Mouse (Mus musculus) liver, postnatal 0 days (tissue): Measurements from ENCODE around the gene Ahdc1. TPM values are rescaled to one million over a fixed set of nuclear protein-coding genes. Genes with fewer than 3 reads are reported as not detected.

Experiments used
- ATAC-seq: fragments of 200-750 bp; cut with Nextera tagmentation; 2 replicates; pipeline ENCODE4 v1.8.0; 2017; ENCODE audit warnings: mild to moderate bottlenecking, moderate library complexity
- DNase-seq: peaks from one replicate; pipeline ENCODE4 v3.0.0-alpha.2; 2016
- H3K27ac ChIP-seq: fragments of 300-500 bp; sonication (generic); 2 replicates; pipeline ENCODE4 v1.5.1; 2014; ENCODE audit warnings: antibody characterized with exemption, moderate library complexity, mild to moderate bottlenecking, low read depth
- H3K27me3 ChIP-seq: fragments of 300-500 bp; sonication (generic); 2 replicates; pipeline ENCODE4 v1.6.1; 2014; ENCODE audit warnings: low read length, control low read depth, mixed read lengths; ENCODE audit not compliant: insufficient read depth
- H3K36me3 ChIP-seq: fragments of 300-500 bp; sonication (generic); replicated peaks from 2 replicates; pipeline ENCODE4 v1.6.1; 2014; ENCODE audit warnings: mild to moderate bottlenecking, control low read depth, low read length, moderate library complexity, mixed read lengths; ENCODE audit not compliant: insufficient read depth
- H3K4me1 ChIP-seq: fragments of 300-500 bp; sonication (generic); 2 replicates; pipeline ENCODE4 v1.6.1; 2014; ENCODE audit warnings: antibody characterized with exemption, mild to moderate bottlenecking, control low read depth; ENCODE audit not compliant: insufficient read depth
- H3K4me2 ChIP-seq: fragments of 300-500 bp; sonication (generic); 2 replicates; pipeline ENCODE4 v1.6.1; 2014; ENCODE audit warnings: low read depth, mild to moderate bottlenecking, low read length, moderate library complexity, mixed read lengths
- H3K4me3 ChIP-seq: fragments of 300-500 bp; sonication (generic); 2 replicates; pipeline ENCODE4 v1.5.1; 2014; ENCODE audit warnings: low read depth, low read length
- H3K9ac ChIP-seq: fragments of 300-500 bp; sonication (generic); replicated peaks from 2 replicates; pipeline ENCODE4 v1.6.1; 2014; ENCODE audit warnings: mild to moderate bottlenecking, moderate library complexity
- H3K9me3 ChIP-seq: fragments of 300-500 bp; sonication (generic); 2 replicates; pipeline ENCODE4 v1.6.1; 2016; ENCODE audit warnings: mild to moderate bottlenecking, control low read depth, low read length, mixed read lengths
- CTCF ChIP-seq: sonication (generic); IDR thresholded peaks from 2 replicates; pipeline ENCODE4 v1.5.1; 2016; ENCODE audit warnings: antibody characterized with exemption, low read depth
- EP300 ChIP-seq: IDR thresholded peaks from 2 replicates; pipeline ENCODE4 v1.6.1; 2016; ENCODE audit warnings: antibody characterized with exemption, low read depth, mild to moderate bottlenecking
- WGBS: fragments of 180-500 bp; shearing (Covaris S2); extraction: QIAGEN DNeasy Blood & Tissue Kit; methylation state at CpG from one replicate; pipeline ENCODE4 v1.1.7; 2014; ENCODE audit not compliant: insufficient replicate concordance; 5-methylcytosine and 5-hydroxymethylcytosine counted together
- polyA plus RNA-seq: library from polyadenylated mRNA; unstranded; fragments of >200 nt; fragmentation: Nextera tagmentation; extraction: Ambion mirVana; gene quantifications from 2 replicates; pipeline ENCODE4 v1.2.1, GENCODE M21; 2015

Gene Ahdc1
- polyA plus RNA-seq, 1 experiment from 2014 or later, result 0.87 TPM

GRCm38 (mm10) chr4:133080862-133081261, 69.8 kb downstream of the Ahdc1 start:
- ATAC-seq (no peak), DNase-seq (no peak)
- H3K4me2 ChIP-seq, result no peak overlapping the region
- H3K4me3 ChIP-seq, result no peak overlapping the region
- H3K27me3 ChIP-seq, result 0 out of 2 replicates have a peak, but pooled peaks cover 6% of the 10 kb centered on the region
- H3K27ac ChIP-seq, result no peak overlapping the region
- WGBS, result 80% methylated on average over 3 of the region's 3 CpGs
- TF ChIP-seq CTCF (no peak), EP300 (no peak)
- H3K9ac ChIP-seq, result no peak overlapping the region
- no peaks in the 10 kb centered on the region for H3K9me3 ChIP-seq
- peaks cover 25% of the 10 kb centered on the region for H3K4me1 ChIP-seq
- H3K36me3 ChIP-seq, result peaks cover 8% of the 10 kb centered on the region; the same call in 1 of the 2 replicates

- peaks cover 8% of the 10 kb centered on the region; the same call in 1 of the 2 replicates for H3K36me3 ChIP-seq
- TF ChIP-seq CTCF (no peak), EP300 (no peak)
- H3K4me1 ChIP-seq, result peaks cover 33% of the 10 kb centered on the region
- no peaks in the 10 kb centered on the region for H3K9me3 ChIP-seq
- H3K4me2 ChIP-seq, result no peak overlapping the region
- no peak for ATAC-seq
- no peak for DNase-seq
- H3K9ac ChIP-seq, result no peak overlapping the region
- 0 out of 2 replicates have a peak, but pooled peaks cover 6% of the 10 kb centered on the region for H3K27me3 ChIP-seq
- WGBS, result 77% methylated on average over 6 of the region's 6 CpGs
- no peak overlapping the region for H3K4me3 ChIP-seq
- no peak overlapping the region for H3K27ac ChIP-seq
These were observed 71.2 kb downstream of the Ahdc1 start for GRCm38 (mm10) chr4:133082216-133082773.

- Histone ChIP-seq H3K9me3 (no peaks in the 10 kb centered on the region), H3K4me2 (peak overlapping the region; percentile 71; the same call in 1 of the 2 replicates), H3K4me3 (no peak overlapping the region), H3K36me3 (no peaks in the 10 kb centered on the region; the same call in 1 of the 2 replicates), H3K4me1 (peaks cover 37% of the 10 kb centered on the region), H3K27me3 (0 out of 2 replicates have a peak, but pooled peaks cover 6% of the 10 kb centered on the region), H3K27ac (no peak overlapping the region), H3K9ac (no peak overlapping the region)
- WGBS, result 18% methylated on average over 3 of the region's 3 CpGs
- TF ChIP-seq EP300 (no peak), CTCF (no peak)
- DNase-seq (no peak), ATAC-seq (peak; percentile 28; the same call in 1 of the 2 replicates)
These were observed 73.2 kb downstream of the Ahdc1 start for GRCm38 (mm10) chr4:133083991-133084861.

GRCm38 (mm10) chr4:133085011-133085782, 74.1 kb downstream of the Ahdc1 start:
- DNase-seq (no peak), ATAC-seq (peak; percentile 50)
- H3K4me3 ChIP-seq, result peak overlapping the region; percentile 41
- peak overlapping the region; percentile 55 for H3K27ac ChIP-seq
- H3K9me3 ChIP-seq, result no peaks in the 10 kb centered on the region
- H3K36me3 ChIP-seq, result no peaks in the 10 kb centered on the region
- peak overlapping the region; percentile 71 for H3K4me2 ChIP-seq
- peaks cover 36% of the 10 kb centered on the region for H3K4me1 ChIP-seq
- H3K9ac ChIP-seq, result peak overlapping the region; percentile 23; the same call in 1 of the 2 replicates
- H3K27me3 ChIP-seq, result 0 out of 2 replicates have a peak, but pooled peaks cover 6% of the 10 kb centered on the region
- 2% methylated on average over 49 of the region's 53 CpGs for WGBS
- TF ChIP-seq EP300 (no peak), CTCF (no peak)

- no peaks in the 10 kb centered on the region for H3K36me3 ChIP-seq
- DNase-seq (no peak), ATAC-seq (peak; percentile 24; the same call in 1 of the 2 replicates)
- no peak overlapping the region for H3K9ac ChIP-seq
- H3K27ac ChIP-seq, result peak overlapping the region; percentile 55
- H3K9me3 ChIP-seq, result no peaks in the 10 kb centered on the region
- no peak overlapping the region for H3K4me3 ChIP-seq
- no peak for TF ChIP-seq CTCF
- WGBS, result 44% methylated on average over 11 of the region's 12 CpGs
- 0 out of 2 replicates have a peak, but pooled peaks cover 6% of the 10 kb centered on the region for H3K27me3 ChIP-seq
- peak overlapping the region; percentile 71 for H3K4me2 ChIP-seq
- peaks cover 43% of the 10 kb centered on the region for H3K4me1 ChIP-seq
These were observed 74.8 kb downstream of the Ahdc1 start for GRCm38 (mm10) chr4:133085783-133086342.
